Mouse (Mus musculus): ENCODE data around the gene Pskh1. TPM values are rescaled to one million over a fixed set of nuclear protein-coding genes. Genes with fewer than 3 reads are reported as not detected.

Gene Pskh1
- total RNA-seq, 2 experiments from 2014 or later, result 9.5 to 11.5 TPM

Small RNA genes lying within 50 kb of the gene (microRNA-seq; reads per million reads assigned to microRNA genes)
- gene Mir7074, result 0 reads per million in 2 experiments

Other genes starting within 250 kb of the Pskh1 start
- 1 to 10 TPM in 1 of 2 experiments, not detected in 1; 1.1 TPM for gene Carmil2, start 214.2 kb upstream of the Pskh1 start, total RNA-seq (2021)
- gene Acd, start 199.3 kb upstream of the Pskh1 start, total RNA-seq (2021), result 1 to 10 TPM; 6.6 to 6.7 TPM
- 1 to 10 TPM; 4.7 to 6.7 TPM for gene Pard6a, start 199.3 kb upstream of the Pskh1 start, total RNA-seq (2021)
- not detected for gene 4933405L10Rik, start 192.8 kb upstream of the Pskh1 start, total RNA-seq (2021)
- 1 to 10 TPM in 1 of 2 experiments, under 1 TPM in 1; 0.48 to 1.2 TPM for gene Enkd1, start 192.2 kb upstream of the Pskh1 start, total RNA-seq (2021)
- 1 to 10 TPM; 6.6 to 6.8 TPM for gene Gfod2, start 141.8 kb upstream of the Pskh1 start, total RNA-seq (2021)
- gene Ranbp10, start 73.1 kb upstream of the Pskh1 start, total RNA-seq (2021), result 10 to 100 TPM; 19.7 to 22.0 TPM
- not detected for gene Tsnaxip1, start 72.7 kb upstream of the Pskh1 start, total RNA-seq (2021)
- 1 to 10 TPM; 1.1 to 1.2 TPM for gene Cenpt, start 47.2 kb upstream of the Pskh1 start, total RNA-seq (2021)
- 10 to 100 TPM; 19.0 TPM for gene Thap11, start 45.3 kb upstream of the Pskh1 start, total RNA-seq (2021)
- 10 to 100 TPM; 38.4 to 52.9 TPM for gene Nutf2, start 39.9 kb upstream of the Pskh1 start, total RNA-seq (2021)
- 10 to 100 TPM; 17.6 to 20.1 TPM for gene Edc4, start 19.6 kb upstream of the Pskh1 start, total RNA-seq (2021)
- under 1 TPM in 1 of 2 experiments, not detected in 1; 0.59 TPM for gene Nrn1l, start 6.9 kb upstream of the Pskh1 start, total RNA-seq (2021)
- gene Ctrl, start 33.4 kb downstream of the Pskh1 start, total RNA-seq (2021), result not detected
- 10 to 100 TPM; 15.7 to 24.2 TPM for gene Psmb10, start 38.0 kb downstream of the Pskh1 start, total RNA-seq (2021)
- under 1 TPM in 1 of 2 experiments, not detected in 1; 0.25 TPM for gene Lcat, start 42.9 kb downstream of the Pskh1 start, total RNA-seq (2021)
- gene Slc12a4, start 65.7 kb downstream of the Pskh1 start, total RNA-seq (2021), result 10 to 100 TPM; 11.2 to 17.7 TPM
- gene Dpep3, start 79.0 kb downstream of the Pskh1 start, total RNA-seq (2021), result not detected
- gene Dus2, start 90.9 kb downstream of the Pskh1 start, total RNA-seq (2021), result 1 to 10 TPM; 9.7 to 10.0 TPM
- gene Dpep2nb, start 105.5 kb downstream of the Pskh1 start, total RNA-seq (2021), result not detected
- 1 to 10 TPM; 8.2 to 9.6 TPM for gene Ddx28, start 111.4 kb downstream of the Pskh1 start, total RNA-seq (2021)
- gene Nfatc3, start 158.4 kb downstream of the Pskh1 start, total RNA-seq (2021), result 10 to 100 TPM; 19.5 to 22.8 TPM
- gene Esrp2, start 236.5 kb downstream of the Pskh1 start, total RNA-seq (2021), result under 1 TPM in 1 of 2 experiments, not detected in 1; 0.26 TPM
- gene Pla2g15, start 250.0 kb downstream of the Pskh1 start, total RNA-seq (2021), result 1 to 10 TPM; 2.8 to 3.0 TPM

Measured in gastrocnemius, postnatal 36 days (tissue).